Mouse (Mus musculus) spleen, adult 2 months (tissue): ENCODE data around the gene Psme3. TPM values are rescaled to one million over a fixed set of nuclear protein-coding genes. Genes with fewer than 3 reads are reported as not detected.
"Not testable (repeated sequence)": the region's sequence is repeated elsewhere in the genome, so short reads cannot be mapped to it uniquely, and the experiment has no call there.

Experiments used
- DNase-seq, 2 experiments: peaks; one replicate each; pipeline versions ENCODE4 v3.0.0 to v3.0.0-alpha.2; 2012 to 2021; ENCODE audit warnings: low spot score in 2 of 2, low read depth in 1 of 2
- H3K27ac ChIP-seq: fragments of 200-500 bp; 2 replicates; pipeline ENCODE4 v1.5.1; 2012; ENCODE audit warnings: low read length, inconsistent platforms; ENCODE audit not compliant: insufficient read depth
- H3K27me3 ChIP-seq: fragments of 200-500 bp; 2 replicates; pipeline ENCODE4 v1.6.1; 2012; ENCODE audit warnings: mild to moderate bottlenecking, moderate library complexity, low read length, inconsistent platforms; ENCODE audit not compliant: control insufficient read depth, insufficient read depth
- H3K36me3 ChIP-seq: fragments of 200-500 bp; 2 replicates; pipeline ENCODE4 v1.6.1; 2012; ENCODE audit warnings: mild to moderate bottlenecking, low read length, inconsistent platforms; ENCODE audit not compliant: control insufficient read depth, insufficient read depth
- H3K4me1 ChIP-seq: fragments of 200-500 bp; 2 replicates; pipeline ENCODE4 v1.6.1; 2011; ENCODE audit warnings: inconsistent platforms; ENCODE audit not compliant: control insufficient read depth, insufficient read depth, insufficient read length
- H3K4me3 ChIP-seq: fragments of 200-500 bp; 2 replicates; pipeline ENCODE4 v1.5.1; 2011; ENCODE audit warnings: mild to moderate bottlenecking, inconsistent platforms; ENCODE audit not compliant: insufficient read depth, insufficient read length; ENCODE audit errors: extremely low read depth
- CTCF ChIP-seq: fragments of 200-500 bp; IDR thresholded peaks from 2 replicates; pipeline ENCODE4 v1.5.1; 2011; ENCODE audit warnings: mild to moderate bottlenecking, inconsistent platforms; ENCODE audit not compliant: insufficient read depth, insufficient read length, insufficient replicate concordance; ENCODE audit errors: extremely low read depth
- POLR2A ChIP-seq: fragments of 200-500 bp; IDR thresholded peaks from 2 replicates; pipeline ENCODE4 v1.6.1; 2011; ENCODE audit warnings: low read depth, low read length, inconsistent platforms
- WGBS: fragments of 180-500 bp; shearing (Covaris S2); methylation state at CpG from one replicate; pipeline ENCODE4 v1.1.7; 2018; 5-methylcytosine and 5-hydroxymethylcytosine counted together
- polyA plus RNA-seq: library from polyadenylated mRNA; depleted of rRNA; stranded (reverse); fragments of >200 nt; gene quantifications from 2 replicates; pipeline ENCODE4 v1.2.3, GENCODE M21; 2012

Psme3 gene
- polyA plus RNA-seq, 1 experiment = 73.8 TPM

- Histone ChIP-seq H3K27ac (no peak overlapping the region), H3K27me3 (no peaks in the 10 kb centered on the region), H3K36me3 (no peaks in the 10 kb centered on the region), H3K4me1 (no peaks in the 10 kb centered on the region), H3K4me3 (no peak overlapping the region)
- no peak for DNase-seq
- TF ChIP-seq CTCF (no peak), POLR2A (no peak)
- whole genome bisulfite sequencing = 66% methylated on average over 3 of the region's 3 CpGs
Measured at GRCm38 (mm10) chr11:101311083-101311482, 4.9 kb upstream of the Psme3 start.

- Histone ChIP-seq H3K36me3 (no peaks in the 10 kb centered on the region), H3K4me1 (no peaks in the 10 kb centered on the region; the same call in 1 of the 2 replicates), H3K4me3 (no peak overlapping the region), H3K27ac (no peak overlapping the region), H3K27me3 (no peaks in the 10 kb centered on the region)
- 57% methylated on average over 3 of the region's 3 CpGs for WGBS
- TF ChIP-seq POLR2A (no peak), CTCF (no peak)
- DNase-seq = no peak
Measured at GRCm38 (mm10) chr11:101312150-101312549, 3.9 kb upstream of the Psme3 start.

GRCm38 (mm10) chr11:101314567-101314966 lies 1.4 kb upstream of the Psme3 start:
- WGBS = 98% methylated on average over 1 of the region's 1 CpGs
- peaks cover 5% of the 10 kb centered on the region for H3K36me3 ChIP-seq
- no peaks in the 10 kb centered on the region for H3K27me3 ChIP-seq
- no peaks in the 10 kb centered on the region; the same call in 1 of the 2 replicates for H3K4me1 ChIP-seq
- no peak overlapping the region for H3K27ac ChIP-seq
- no peak for DNase-seq
- no peak overlapping the region for H3K4me3 ChIP-seq
- no peak for TF ChIP-seq POLR2A
- no peak for TF ChIP-seq CTCF

- H3K27me3 ChIP-seq = no peaks in the 10 kb centered on the region
- WGBS = 87% methylated on average over 8 of the region's 8 CpGs
- H3K27ac ChIP-seq = peak overlapping the region; percentile 90; the same call in 1 of the 2 replicates
- peak overlapping the region; percentile 97 for H3K4me3 ChIP-seq
- TF ChIP-seq POLR2A (no peak), CTCF (no peak)
- H3K4me1 ChIP-seq = no peaks in the 10 kb centered on the region; the same call in 1 of the 2 replicates
- no peak for DNase-seq
- peaks cover 11% of the 10 kb centered on the region for H3K36me3 ChIP-seq
Measured at GRCm38 (mm10) chr11:101315082-101315650, 847 bp upstream of the Psme3 start.

- Histone ChIP-seq H3K4me3 (peak overlapping the region; percentile 97), H3K4me1 (no peaks in the 10 kb centered on the region; the same call in 1 of the 2 replicates), H3K36me3 (peaks cover 20% of the 10 kb centered on the region), H3K27me3 (no peaks in the 10 kb centered on the region), H3K27ac (peak overlapping the region; percentile 90)
- no peak for TF ChIP-seq POLR2A
- TF ChIP-seq CTCF = no peak
- 0% methylated on average over 17 of the region's 17 CpGs for WGBS
- peak in 1 of 2 experiments; percentile 7 for DNase-seq
Measured at GRCm38 (mm10) chr11:101316501-101316917, 496 bp downstream of the Psme3 start.

GRCm38 (mm10) chr11:101323609-101324008 lies 7.6 kb downstream of the Psme3 start:
- no peak overlapping the region for H3K27ac ChIP-seq
- peak in 1 of 2 experiments; percentile 46 for DNase-seq
- no peaks in the 10 kb centered on the region for H3K4me1 ChIP-seq
- H3K4me3 ChIP-seq = no peak overlapping the region
- 46% methylated on average over 4 of the region's 4 CpGs for WGBS
- H3K27me3 ChIP-seq = no peaks in the 10 kb centered on the region
- H3K36me3 ChIP-seq = peaks cover 51% of the 10 kb centered on the region
- TF ChIP-seq POLR2A (no peak), CTCF (peak; percentile 51; the same call in 1 of the 2 replicates)

- DNase-seq = no peak
- 91% methylated on average over 5 of the region's 5 CpGs for WGBS
- no peak within 1 kb of the TSS for H3K27ac ChIP-seq
- TF ChIP-seq CTCF (no peak), POLR2A (no peak)
- H3K4me1 ChIP-seq = no peaks in the 10 kb centered on the region
- H3K36me3 ChIP-seq = peaks cover 45% of the 10 kb centered on the region
- H3K27me3 ChIP-seq = no peaks in the 10 kb centered on the region
- no peak within 1 kb of the TSS for H3K4me3 ChIP-seq
Measured at GRCm38 (mm10) chr11:101324763-101325162, 8.8 kb downstream of the Psme3 start, which contains the start of gene Aoc2. TSS of gene Aoc2 (plus strand) at chr11:101325063.

- not testable (repeated sequence) for H3K27me3 ChIP-seq, H3K4me1 ChIP-seq, H3K4me3 ChIP-seq, H3K27ac ChIP-seq, DNase-seq
- H3K36me3 ChIP-seq = peaks cover 40% of the 10 kb centered on the region
- WGBS = 95% methylated on average over 11 of the region's 11 CpGs
Measured at GRCm38 (mm10) chr11:101325201-101325600, 9.2 kb downstream of the Psme3 start.
